Mouse (Mus musculus): ENCODE data around the gene Ly86.

DNA sequence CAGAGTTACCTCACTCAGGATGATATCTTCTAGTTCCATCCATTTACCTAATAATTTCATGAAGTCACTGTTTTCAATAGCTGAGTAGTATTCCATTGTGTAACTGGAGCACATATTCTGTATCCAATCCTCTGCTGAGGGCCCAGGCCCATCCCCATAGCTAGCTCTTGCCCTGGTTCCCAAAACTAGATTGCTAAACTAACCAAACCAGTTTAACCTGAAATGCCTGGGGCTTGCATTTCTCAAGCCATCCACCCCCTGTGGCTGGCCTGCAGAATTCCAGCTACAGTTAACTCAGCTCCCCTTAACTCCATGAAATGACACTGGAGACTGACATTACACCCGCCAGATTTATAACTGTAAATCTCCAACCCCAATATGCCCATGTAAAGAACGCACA, 13.1 kb downstream of the Ly86 start:
- no peak for TF ChIP-seq HCFC1 (IDR thresholded peaks at IDR 0.05; ENCODE audit: low read depth, low read length)
- TF ChIP-seq CTCF (conservative IDR thresholded peaks at IDR 0.05 in 1 of 2, IDR thresholded peaks at IDR 0.05 in 1 of 2; ENCODE audit: low read depth in 2 of 2, low read length in 2 of 2): no peak
- TF ChIP-seq POLR2A (IDR thresholded peaks at IDR 0.05; ENCODE audit: low read depth, low read length): no peak
